Mouse (Mus musculus): ENCODE measurements around the gene Eepd1. TPM values are rescaled to one million over a fixed set of nuclear protein-coding genes. Genes with fewer than 3 reads are reported as not detected.

Gene Eepd1
- total and polyA plus RNA-seq, 2 experiments from 2014 or later, result 19.9 to 21.4 TPM

- H3K4me2 ChIP-seq (ENCODE audit: low read depth, low read length), result peak overlapping the region; percentile 43; the same call in 1 of the 2 replicates
- peak; percentile 78 for ATAC-seq (ENCODE audit: insufficient read depth, low read depth)
- WGBS, result 31% methylated on average over 15 of the region's 15 CpGs
These were observed 110.3 kb downstream of the Eepd1 start for GRCm38 (mm10) chr9:25591390-25592354.

GRCm38 (mm10) chr9:25592355-25592955 is 111.1 kb downstream of the Eepd1 start:
- H3K27ac ChIP-seq (ENCODE audit: low read depth), result no peak overlapping the region
- H3K4me1 ChIP-seq (ENCODE audit: control insufficient read depth, insufficient read depth), result peaks cover 8% of the 10 kb centered on the region; the same call in 1 of the 2 replicates
- peaks cover 33% of the 10 kb centered on the region for H3K36me3 ChIP-seq (replicated peaks; ENCODE audit: control insufficient read depth, insufficient read depth, low read length)
- no peaks in the 10 kb centered on the region for H3K27me3 ChIP-seq (ENCODE audit: control insufficient read depth, insufficient read depth, low read length)
- 46% methylated on average over 4 of the region's 4 CpGs for WGBS
- H3K4me2 ChIP-seq (ENCODE audit: low read depth, low read length), result no peak overlapping the region
- TF ChIP-seq CTCF (IDR thresholded peaks at IDR 0.05; ENCODE audit: low read depth), result no peak
- TF ChIP-seq EP300 (IDR thresholded peaks at IDR 0.05; ENCODE audit: low read depth), result no peak
- no peak overlapping the region for H3K9ac ChIP-seq (replicated peaks; ENCODE audit: low read depth, low read length)
- H3K4me3 ChIP-seq (ENCODE audit: low read depth, low read length), result no peak overlapping the region
- peak; percentile 54 for ATAC-seq (ENCODE audit: insufficient read depth, low read depth)
- no peaks in the 10 kb centered on the region for H3K9me3 ChIP-seq (replicated peaks; ENCODE audit: control insufficient read depth, low read length)
- DNase-seq (ENCODE audit: low spot score), result no peak

More at GRCm38 (mm10) chr9:25591390-25592354, 110.3 kb downstream of the Eepd1 start:
- peak; percentile 85 for DNase-seq (ENCODE audit: low spot score)
- H3K27me3 ChIP-seq (ENCODE audit: control insufficient read depth, insufficient read depth, low read length), result no peaks in the 10 kb centered on the region
- peak overlapping the region; percentile 18; the same call in 1 of the 2 replicates for H3K4me3 ChIP-seq (ENCODE audit: low read depth, low read length)
- no peak overlapping the region for H3K9ac ChIP-seq (replicated peaks; ENCODE audit: low read depth, low read length)
- no peaks in the 10 kb centered on the region for H3K9me3 ChIP-seq (replicated peaks; ENCODE audit: control insufficient read depth, low read length)
- TF ChIP-seq EP300 (IDR thresholded peaks at IDR 0.05; ENCODE audit: low read depth) (no peak), CTCF (IDR thresholded peaks at IDR 0.05; ENCODE audit: low read depth) (peak; percentile 82)
- H3K27ac ChIP-seq (ENCODE audit: low read depth), result no peak overlapping the region
- peaks cover 37% of the 10 kb centered on the region for H3K36me3 ChIP-seq (replicated peaks; ENCODE audit: control insufficient read depth, insufficient read depth, low read length)
- peaks cover 8% of the 10 kb centered on the region; the same call in 1 of the 2 replicates for H3K4me1 ChIP-seq (ENCODE audit: control insufficient read depth, insufficient read depth)

GRCm38 (mm10) chr9:25624744-25625143 is 143.4 kb downstream of the Eepd1 start:
- H3K4me3 ChIP-seq (ENCODE audit: low read depth, low read length), result no peak overlapping the region
- H3K4me1 ChIP-seq (ENCODE audit: control insufficient read depth, insufficient read depth), result no peaks in the 10 kb centered on the region
- no peak overlapping the region for H3K27ac ChIP-seq (ENCODE audit: low read depth)
- no peaks in the 10 kb centered on the region for H3K27me3 ChIP-seq (ENCODE audit: control insufficient read depth, insufficient read depth, low read length)
- ATAC-seq (ENCODE audit: insufficient read depth, low read depth), result no peak
- no peaks in the 10 kb centered on the region for H3K36me3 ChIP-seq (replicated peaks; ENCODE audit: control insufficient read depth, insufficient read depth, low read length)
- no peak overlapping the region for H3K4me2 ChIP-seq (ENCODE audit: low read depth, low read length)
- no peaks in the 10 kb centered on the region for H3K9me3 ChIP-seq (replicated peaks; ENCODE audit: control insufficient read depth, low read length)
- no peak for DNase-seq (ENCODE audit: low spot score)
- no peak for TF ChIP-seq EP300 (IDR thresholded peaks at IDR 0.05; ENCODE audit: low read depth)
- no peak for TF ChIP-seq CTCF (IDR thresholded peaks at IDR 0.05; ENCODE audit: low read depth)
- 49% methylated on average over 2 of the region's 2 CpGs for WGBS
- H3K9ac ChIP-seq (replicated peaks; ENCODE audit: low read depth, low read length), result no peak overlapping the region

- Histone ChIP-seq H3K4me3 (ENCODE audit: low read depth, low read length) (no peak overlapping the region), H3K9ac (replicated peaks; ENCODE audit: low read depth, low read length) (no peak overlapping the region), H3K36me3 (replicated peaks; ENCODE audit: control insufficient read depth, insufficient read depth, low read length) (no peaks in the 10 kb centered on the region), H3K27ac (ENCODE audit: low read depth) (no peak overlapping the region), H3K4me2 (ENCODE audit: low read depth, low read length) (no peak overlapping the region), H3K27me3 (ENCODE audit: control insufficient read depth, insufficient read depth, low read length) (no peaks in the 10 kb centered on the region), H3K4me1 (ENCODE audit: control insufficient read depth, insufficient read depth) (no peaks in the 10 kb centered on the region), H3K9me3 (replicated peaks; ENCODE audit: control insufficient read depth, low read length) (no peaks in the 10 kb centered on the region)
- no peak for TF ChIP-seq EP300 (IDR thresholded peaks at IDR 0.05; ENCODE audit: low read depth)
- no peak for TF ChIP-seq CTCF (IDR thresholded peaks at IDR 0.05; ENCODE audit: low read depth)
- 66% methylated on average over 5 of the region's 5 CpGs for WGBS
- ATAC-seq (ENCODE audit: insufficient read depth, low read depth) (no peak), DNase-seq (ENCODE audit: low spot score) (no peak)
These were observed 148.3 kb downstream of the Eepd1 start for GRCm38 (mm10) chr9:25629531-25630099.

Other genes with a start within 250 kb of the Eepd1 start
- 115 and 126 TPM in 2 replicates for gene Sept7, start 229.1 kb upstream of the Eepd1 start, total RNA-seq (2014; rRNA removed; ENCODE audit: low replicate concordance)
- gene Sept7, start 229.1 kb upstream of the Eepd1 start, polyA plus RNA-seq (2015; fragmentation: Nextera tagmentation; extraction: Ambion mirVana), result 215 and 224 TPM in 2 replicates